Mouse (Mus musculus) forebrain, embryonic 12.5 days (tissue): ENCODE measurements at regions not wholly inside any gene's neighbourhood (a gene's known extent, or its start where the extent isn't known, plus 50 kb on each side); places are given as distances from the start of the nearest gene placed in this dataset.
A peak's percentile ranks its signal among the peaks of the same experiment; 100 is the strongest.

ENCODE experiments used
- ATAC-seq: fragments of 200-750 bp; cut with Nextera tagmentation; 2 replicates; pipeline ENCODE4 v1.8.0; 2017; ENCODE audit warnings: moderate TSS enrichment; ENCODE audit not compliant: low FRiP score
- H3K27ac ChIP-seq: fragments of 300-500 bp; sonication (generic); 2 replicates; pipeline ENCODE4 v1.5.1; 2016; ENCODE audit warnings: mild to moderate bottlenecking
- H3K27me3 ChIP-seq: fragments of 300-500 bp; sonication (generic); 2 replicates; pipeline ENCODE4 v1.6.1; 2016; ENCODE audit warnings: mild to moderate bottlenecking
- H3K36me3 ChIP-seq: fragments of 300-500 bp; sonication (generic); replicated peaks from 2 replicates; pipeline ENCODE4 v1.6.1; 2016; ENCODE audit warnings: mild to moderate bottlenecking
- H3K4me1 ChIP-seq: fragments of 300-500 bp; sonication (generic); 2 replicates; pipeline ENCODE4 v1.6.1; 2016
- H3K4me2 ChIP-seq: fragments of 300-500 bp; sonication (generic); 2 replicates; pipeline ENCODE4 v1.6.1; 2016; ENCODE audit warnings: mild to moderate bottlenecking, moderate library complexity
- H3K4me3 ChIP-seq: fragments of 300-500 bp; sonication (generic); replicated peaks from 2 replicates; pipeline ENCODE4 v1.5.1; 2016; ENCODE audit warnings: mild to moderate bottlenecking
- H3K9ac ChIP-seq: fragments of 300-500 bp; sonication (generic); 2 replicates; pipeline ENCODE4 v1.6.1; 2016; ENCODE audit warnings: mild to moderate bottlenecking
- H3K9me3 ChIP-seq: fragments of 300-500 bp; sonication (generic); 2 replicates; pipeline ENCODE4 v1.6.1; 2016
- WGBS: fragments of 180-500 bp; shearing (Covaris S2); methylation state at CpG from one replicate; pipeline ENCODE4 v1.1.7; 2016; 5-methylcytosine and 5-hydroxymethylcytosine counted together

DNA sequence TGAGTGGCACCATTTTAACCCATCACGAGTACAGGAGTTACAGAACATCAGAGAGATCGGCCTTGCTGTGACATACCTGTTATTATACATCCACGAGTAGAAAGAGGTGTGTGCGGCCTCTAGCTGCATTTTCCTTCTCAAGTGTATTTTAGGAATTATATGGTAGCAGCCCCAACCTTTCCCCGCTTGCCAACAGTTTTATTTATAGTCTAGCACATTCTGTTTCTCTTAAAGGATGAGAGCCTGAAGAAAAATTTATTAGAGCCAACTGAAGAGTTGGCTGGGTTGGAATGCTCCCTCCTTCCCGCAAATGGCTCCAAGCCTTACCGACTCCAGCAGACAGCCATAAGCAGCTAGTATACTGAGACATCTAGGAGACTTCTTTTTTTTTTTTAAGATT, 67.0 kb upstream of the Frmd4b start:
- no peaks in the 10 kb centered on the region for H3K27me3 ChIP-seq
- no peak overlapping the region for H3K4me2 ChIP-seq
- no peaks in the 10 kb centered on the region for H3K9me3 ChIP-seq
- no peak overlapping the region for H3K9ac ChIP-seq
- H3K36me3 ChIP-seq: no peaks in the 10 kb centered on the region
- H3K27ac ChIP-seq: no peak overlapping the region
- no peak for ATAC-seq
- no peak overlapping the region for H3K4me3 ChIP-seq
- H3K4me1 ChIP-seq: no peaks in the 10 kb centered on the region; the same call in 1 of the 2 replicates
- WGBS: 89% methylated on average over 7 of the region's 7 CpGs

DNA sequence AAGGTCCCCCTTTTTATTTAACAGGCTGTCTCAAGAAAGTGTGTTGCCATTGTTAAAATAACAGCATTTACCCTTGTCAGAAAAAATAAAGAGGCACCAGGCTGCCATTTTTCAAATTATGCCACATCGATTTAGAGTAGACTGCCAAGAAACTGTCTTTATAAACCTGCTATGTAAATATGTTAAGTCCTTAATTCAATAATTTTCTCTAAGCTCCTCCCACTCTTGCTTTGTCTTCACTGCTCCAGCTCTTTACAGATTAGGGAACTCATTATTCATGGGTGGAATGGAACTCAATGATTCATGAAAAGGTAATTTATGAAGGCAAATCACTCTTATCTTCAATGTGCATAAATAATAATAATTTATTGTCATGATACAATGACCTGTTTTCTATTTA, 64.9 kb upstream of the Frmd4b start:
- no peak overlapping the region for H3K4me3 ChIP-seq
- H3K4me1 ChIP-seq: no peaks in the 10 kb centered on the region; the same call in 1 of the 2 replicates
- no peak overlapping the region for H3K4me2 ChIP-seq
- ATAC-seq: no peak
- no peaks in the 10 kb centered on the region for H3K27me3 ChIP-seq
- no peaks in the 10 kb centered on the region for H3K36me3 ChIP-seq
- H3K27ac ChIP-seq: no peak overlapping the region
- 57% methylated on average over 1 of the region's 1 CpGs for WGBS
- 0 out of 2 replicates have a peak, but pooled peaks cover 1% of the 10 kb centered on the region for H3K9me3 ChIP-seq
- no peak overlapping the region for H3K9ac ChIP-seq

DNA sequence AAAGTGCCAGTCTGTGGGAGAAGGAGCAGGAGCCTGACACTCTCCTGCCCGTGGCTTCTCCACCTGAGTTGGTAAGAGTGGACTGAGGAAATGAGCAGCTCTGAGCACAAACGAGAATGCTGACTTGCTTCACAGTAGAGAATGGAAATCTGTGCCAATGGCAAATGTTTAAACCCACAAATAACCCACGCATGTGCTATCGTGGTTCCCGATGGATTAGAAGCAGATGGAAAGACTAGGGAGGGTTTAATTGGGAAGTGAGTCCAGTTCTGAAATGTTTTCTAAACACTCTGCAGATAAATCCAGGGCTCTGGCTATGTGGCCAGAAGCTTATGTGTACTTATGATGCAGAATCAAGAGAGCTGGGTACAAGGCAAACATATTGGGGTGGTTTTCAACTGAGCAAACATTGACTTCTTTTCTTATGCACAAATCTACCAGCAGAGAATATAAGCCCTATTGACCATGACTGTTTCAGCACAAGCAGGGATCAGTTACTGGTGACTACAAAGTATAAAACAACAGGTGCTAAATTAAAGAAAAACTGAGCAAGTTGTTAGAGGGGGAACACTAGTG, 57.9 kb upstream of the Frmd4b start:
- no peak overlapping the region for H3K9ac ChIP-seq
- H3K36me3 ChIP-seq: no peaks in the 10 kb centered on the region
- no peak overlapping the region for H3K4me2 ChIP-seq
- no peak for ATAC-seq
- H3K27ac ChIP-seq: no peak overlapping the region
- H3K4me1 ChIP-seq: no peaks in the 10 kb centered on the region
- WGBS: 92% methylated on average over 5 of the region's 5 CpGs
- 0 out of 2 replicates have a peak, but pooled peaks cover 2% of the 10 kb centered on the region for H3K9me3 ChIP-seq
- no peak overlapping the region for H3K4me3 ChIP-seq
- H3K27me3 ChIP-seq: no peaks in the 10 kb centered on the region

DNA sequence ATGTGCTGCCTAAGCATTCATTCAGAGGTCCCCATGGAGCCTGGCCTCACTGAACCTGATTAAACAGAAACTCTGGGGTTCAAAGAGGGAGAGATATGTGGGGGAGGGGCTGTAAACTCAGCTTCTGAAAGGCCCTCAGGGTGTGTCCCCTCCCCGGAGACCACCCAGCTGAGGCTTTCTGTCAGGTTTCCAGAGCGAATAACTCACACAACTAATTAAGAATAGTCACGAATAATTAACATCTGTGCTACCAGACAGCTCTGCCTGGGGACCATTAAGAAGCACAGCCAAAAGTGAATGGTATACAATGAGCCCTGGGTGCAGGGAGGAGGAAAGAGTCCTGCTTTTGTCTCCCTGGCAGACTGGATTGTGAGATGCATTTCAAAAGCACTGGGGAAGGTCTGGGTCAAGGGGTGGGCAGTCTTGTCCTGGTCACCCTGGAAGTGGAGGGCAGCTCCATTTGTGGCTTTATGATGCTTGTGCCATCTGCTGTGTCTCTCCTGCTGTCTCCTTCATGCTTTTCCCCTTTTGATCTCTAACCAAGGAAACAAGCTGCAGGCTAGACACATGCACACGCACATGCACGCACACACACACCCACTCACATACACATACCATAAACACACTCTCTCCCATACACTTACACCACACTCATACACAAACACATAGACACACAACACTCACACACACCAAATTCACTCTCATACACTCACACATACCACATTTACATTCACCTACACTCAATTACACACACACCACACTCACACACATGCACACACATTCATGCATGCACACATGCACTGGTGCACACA, 49.7 kb upstream of the Frmd4b start:
- 15% methylated on average over 5 of the region's 5 CpGs for WGBS
- Histone ChIP-seq H3K27me3 (no peaks in the 10 kb centered on the region), H3K9me3 (no peaks in the 10 kb centered on the region)

More for the DNA sequence above, 49.7 kb upstream of the Frmd4b start:
- Histone ChIP-seq H3K27ac (peak overlapping the region; percentile 86), H3K4me3 (no peak overlapping the region), H3K4me1 (peaks cover 16% of the 10 kb centered on the region), H3K36me3 (no peaks in the 10 kb centered on the region), H3K4me2 (peak overlapping the region; percentile 15; the same call in 1 of the 2 replicates), H3K9ac (no peak overlapping the region)
- peak; percentile 95 for ATAC-seq
